Mouse (Mus musculus): ENCODE measurements at regions not wholly inside any gene's neighbourhood (a gene's known extent, or its start where the extent isn't known, plus 50 kb on each side); places are given as distances from the start of the nearest gene placed in this dataset.

DNA sequence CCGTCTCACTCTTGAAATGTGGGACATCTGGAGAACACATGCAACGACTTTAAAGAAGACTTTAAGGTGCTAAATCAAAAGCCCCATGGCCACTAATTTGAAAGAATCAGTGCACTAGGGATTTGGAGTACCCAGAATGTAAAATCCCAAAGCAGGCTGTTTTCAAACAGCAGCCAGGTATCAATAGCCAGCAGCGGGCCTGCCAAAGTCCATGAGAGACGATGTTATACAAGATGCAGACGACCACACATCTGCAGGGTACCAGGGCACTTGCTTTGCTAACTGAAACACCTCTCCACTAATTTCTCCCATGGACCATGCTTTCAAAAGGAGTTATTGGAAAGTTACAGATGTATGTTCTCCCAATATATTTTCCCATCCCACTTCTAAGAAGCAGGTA lies 119.9 kb upstream of the Csl start:
- no peak overlapping the region for H3K4me3 ChIP-seq (ENCODE audit: low read length)
- no peak overlapping the region for H3K27ac ChIP-seq (ENCODE audit: low read length)
- H3K27me3 ChIP-seq (ENCODE audit: control insufficient read depth, insufficient read depth, low read length), result no peaks in the 10 kb centered on the region
- no peak overlapping the region for H3K4me2 ChIP-seq (ENCODE audit: low read depth, low read length)
- no peaks in the 10 kb centered on the region for H3K36me3 ChIP-seq (ENCODE audit: control insufficient read depth, insufficient read depth)
- no peak overlapping the region for H3K9ac ChIP-seq (ENCODE audit: low read length)
- ATAC-seq (replicated peaks; ENCODE audit: extremely low read depth, insufficient read depth, low FRiP score), result no peak
- 78% methylated on average over 5 of the region's 5 CpGs for WGBS
- no peaks in the 10 kb centered on the region for H3K4me1 ChIP-seq (ENCODE audit: control insufficient read depth, insufficient read depth, low read length)
- H3K9me3 ChIP-seq (replicated peaks; ENCODE audit: control insufficient read depth, low read length), result no peaks in the 10 kb centered on the region

- no peak overlapping the region for H3K27ac ChIP-seq (ENCODE audit: low read length)
- no peak overlapping the region for H3K4me2 ChIP-seq (ENCODE audit: low read depth, low read length)
- H3K36me3 ChIP-seq (ENCODE audit: control insufficient read depth, insufficient read depth), result no peaks in the 10 kb centered on the region
- WGBS, result 57% methylated on average over 1 of the region's 1 CpGs
- H3K27me3 ChIP-seq (ENCODE audit: control insufficient read depth, insufficient read depth, low read length), result no peaks in the 10 kb centered on the region
- H3K4me3 ChIP-seq (ENCODE audit: low read length), result no peak overlapping the region
- no peaks in the 10 kb centered on the region for H3K4me1 ChIP-seq (ENCODE audit: control insufficient read depth, insufficient read depth, low read length)
- H3K9ac ChIP-seq (ENCODE audit: low read length), result no peak overlapping the region
- ATAC-seq (replicated peaks; ENCODE audit: extremely low read depth, insufficient read depth, low FRiP score), result no peak
- H3K9me3 ChIP-seq (replicated peaks; ENCODE audit: control insufficient read depth, low read length), result no peaks in the 10 kb centered on the region
Measured at GRCm38 (mm10) chr10:99864711-99865110, 105.3 kb upstream of the Csl start.

DNA sequence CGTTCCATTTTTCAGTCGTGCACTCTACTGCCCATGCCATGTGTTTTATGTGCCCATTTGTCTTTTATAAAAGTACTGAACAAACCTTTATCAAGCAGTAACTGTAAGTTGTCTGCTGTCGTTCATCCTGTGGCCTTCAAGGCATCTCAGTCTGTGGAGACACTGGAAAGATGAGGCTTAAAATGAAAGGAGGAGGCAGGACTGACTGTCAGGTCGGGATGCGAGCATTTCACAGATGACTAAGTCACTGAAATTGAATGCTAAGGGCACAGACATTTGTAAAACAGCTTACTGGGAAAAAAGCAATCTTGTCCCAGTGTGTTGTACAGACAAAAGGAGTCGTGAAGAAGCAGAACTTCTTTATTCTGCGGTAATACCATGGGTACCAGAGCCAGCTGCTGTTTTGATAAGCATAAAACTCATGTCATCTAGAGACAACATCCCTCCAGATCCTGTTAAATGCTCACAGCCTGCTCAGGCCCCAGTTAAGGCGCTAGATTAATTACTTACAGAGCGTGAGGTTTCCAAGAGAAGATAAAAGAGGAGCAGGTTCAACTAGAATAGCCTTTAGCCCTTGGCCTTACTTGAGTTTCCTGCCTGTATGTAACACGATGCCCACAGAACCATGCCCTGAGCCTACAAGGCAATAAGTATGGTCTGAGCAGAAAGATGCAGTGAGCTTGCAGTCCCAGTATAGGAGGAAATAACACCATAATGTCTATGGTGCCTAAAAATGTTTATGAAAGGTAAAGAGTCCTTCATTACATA lies 101.0 kb upstream of the Csl start:
- no peak overlapping the region for H3K4me2 ChIP-seq (ENCODE audit: low read depth, low read length)
- H3K27me3 ChIP-seq (ENCODE audit: control insufficient read depth, insufficient read depth, low read length), result no peaks in the 10 kb centered on the region
- no peak for ATAC-seq (replicated peaks; ENCODE audit: extremely low read depth, insufficient read depth, low FRiP score)
- H3K4me1 ChIP-seq (ENCODE audit: control insufficient read depth, insufficient read depth, low read length), result no peaks in the 10 kb centered on the region
- no peaks in the 10 kb centered on the region for H3K9me3 ChIP-seq (replicated peaks; ENCODE audit: control insufficient read depth, low read length)
- no peak overlapping the region for H3K9ac ChIP-seq (ENCODE audit: low read length)
- no peak overlapping the region for H3K4me3 ChIP-seq (ENCODE audit: low read length)
- 66% methylated on average over 10 of the region's 10 CpGs for WGBS
- no peaks in the 10 kb centered on the region for H3K36me3 ChIP-seq (ENCODE audit: control insufficient read depth, insufficient read depth)
- no peak overlapping the region for H3K27ac ChIP-seq (ENCODE audit: low read length)

DNA sequence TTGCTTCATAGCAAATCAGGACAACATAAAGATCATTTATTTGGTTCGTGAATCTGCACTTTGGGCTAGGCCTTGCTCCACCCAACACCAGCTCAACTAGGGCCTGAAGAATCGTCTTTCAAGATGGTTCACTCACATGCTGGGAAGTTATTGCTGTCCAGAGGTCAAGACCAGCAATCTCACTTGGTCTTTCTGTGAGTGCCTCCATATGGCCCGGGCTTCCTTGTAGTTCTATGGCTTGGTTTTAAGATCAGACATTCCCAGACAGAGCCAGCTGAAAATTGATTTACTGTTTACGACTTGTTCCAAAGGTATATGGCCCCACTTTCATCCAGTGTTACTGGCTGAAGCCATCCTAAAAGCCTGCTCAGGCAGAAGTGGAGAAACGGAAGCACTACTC lies 84.7 kb upstream of the Csl start:
- Histone ChIP-seq H3K9ac (ENCODE audit: low read length) (no peak overlapping the region), H3K9me3 (replicated peaks; ENCODE audit: control insufficient read depth, low read length) (no peaks in the 10 kb centered on the region; the same call in 1 of the 2 replicates), H3K4me1 (ENCODE audit: control insufficient read depth, insufficient read depth, low read length) (peaks cover 7% of the 10 kb centered on the region), H3K36me3 (ENCODE audit: control insufficient read depth, insufficient read depth) (no peaks in the 10 kb centered on the region), H3K4me3 (ENCODE audit: low read length) (no peak overlapping the region), H3K27me3 (ENCODE audit: control insufficient read depth, insufficient read depth, low read length) (no peaks in the 10 kb centered on the region), H3K27ac (ENCODE audit: low read length) (no peak overlapping the region), H3K4me2 (ENCODE audit: low read depth, low read length) (no peak overlapping the region)
- WGBS, result 78% methylated on average over 5 of the region's 5 CpGs
- no peak for ATAC-seq (replicated peaks; ENCODE audit: extremely low read depth, insufficient read depth, low FRiP score)

- no peaks in the 10 kb centered on the region for H3K27me3 ChIP-seq (ENCODE audit: control insufficient read depth, insufficient read depth, low read length)
- no peak overlapping the region for H3K9ac ChIP-seq (ENCODE audit: low read length)
- no peak overlapping the region for H3K4me2 ChIP-seq (ENCODE audit: low read depth, low read length)
- H3K4me3 ChIP-seq (ENCODE audit: low read length), result no peak overlapping the region
- peaks cover 7% of the 10 kb centered on the region for H3K4me1 ChIP-seq (ENCODE audit: control insufficient read depth, insufficient read depth, low read length)
- 64% methylated on average over 10 of the region's 10 CpGs for WGBS
- H3K27ac ChIP-seq (ENCODE audit: low read length), result no peak overlapping the region
- no peaks in the 10 kb centered on the region for H3K9me3 ChIP-seq (replicated peaks; ENCODE audit: control insufficient read depth, low read length)
- no peak for ATAC-seq (replicated peaks; ENCODE audit: extremely low read depth, insufficient read depth, low FRiP score)
- no peaks in the 10 kb centered on the region for H3K36me3 ChIP-seq (ENCODE audit: control insufficient read depth, insufficient read depth)
Measured at GRCm38 (mm10) chr10:99841167-99841843, 81.8 kb upstream of the Csl start.

- WGBS, result 63% methylated on average over 10 of the region's 10 CpGs
- H3K36me3 ChIP-seq (ENCODE audit: control insufficient read depth, insufficient read depth), result no peaks in the 10 kb centered on the region
- no peak overlapping the region for H3K9ac ChIP-seq (ENCODE audit: low read length)
- H3K4me2 ChIP-seq (ENCODE audit: low read depth, low read length), result no peak overlapping the region
- no peak overlapping the region for H3K4me3 ChIP-seq (ENCODE audit: low read length)
- H3K27me3 ChIP-seq (ENCODE audit: control insufficient read depth, insufficient read depth, low read length), result no peaks in the 10 kb centered on the region
- no peak for ATAC-seq (replicated peaks; ENCODE audit: extremely low read depth, insufficient read depth, low FRiP score)
- no peak overlapping the region for H3K27ac ChIP-seq (ENCODE audit: low read length)
- H3K9me3 ChIP-seq (replicated peaks; ENCODE audit: control insufficient read depth, low read length), result no peaks in the 10 kb centered on the region
- H3K4me1 ChIP-seq (ENCODE audit: control insufficient read depth, insufficient read depth, low read length), result peaks cover 7% of the 10 kb centered on the region
Measured at GRCm38 (mm10) chr10:99840179-99840876, 80.9 kb upstream of the Csl start.

DNA sequence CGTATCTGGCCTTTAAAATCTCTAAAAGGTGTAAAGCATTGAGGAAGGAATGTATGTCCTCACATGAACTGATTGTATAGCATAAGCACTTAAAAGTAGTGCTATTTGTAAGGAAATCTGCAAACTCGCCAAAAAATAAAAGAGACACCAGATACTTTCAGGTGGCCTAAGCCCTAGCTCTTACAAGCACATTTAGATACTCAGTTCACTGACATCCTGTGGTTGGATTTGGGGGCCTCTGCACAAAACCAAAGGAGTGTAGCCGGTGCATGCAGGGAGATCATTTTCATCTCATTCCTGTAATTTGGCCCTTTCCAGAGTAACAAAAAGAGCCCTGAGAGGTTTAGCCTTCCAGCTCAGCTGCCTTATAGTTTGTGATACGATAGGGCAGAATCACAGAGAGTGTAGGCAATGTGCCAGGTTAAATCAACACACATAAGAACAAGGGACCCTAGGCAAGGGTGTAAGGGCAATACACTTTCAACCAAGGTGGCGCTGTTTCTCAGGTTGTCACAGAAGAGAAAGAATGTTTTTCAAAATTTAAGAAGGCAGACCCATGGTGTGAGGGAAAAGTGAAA lies 77.5 kb upstream of the Csl start:
- H3K27ac ChIP-seq (ENCODE audit: low read length), result no peak overlapping the region
- no peak for ATAC-seq (replicated peaks; ENCODE audit: extremely low read depth, insufficient read depth, low FRiP score)
- H3K36me3 ChIP-seq (ENCODE audit: control insufficient read depth, insufficient read depth), result no peaks in the 10 kb centered on the region
- no peak overlapping the region for H3K9ac ChIP-seq (ENCODE audit: low read length)
- H3K4me3 ChIP-seq (ENCODE audit: low read length), result no peak overlapping the region
- WGBS, result 74% methylated on average over 5 of the region's 5 CpGs
- H3K27me3 ChIP-seq (ENCODE audit: control insufficient read depth, insufficient read depth, low read length), result no peaks in the 10 kb centered on the region
- H3K4me1 ChIP-seq (ENCODE audit: control insufficient read depth, insufficient read depth, low read length), result peaks cover 11% of the 10 kb centered on the region
- no peaks in the 10 kb centered on the region for H3K9me3 ChIP-seq (replicated peaks; ENCODE audit: control insufficient read depth, low read length)
- no peak overlapping the region for H3K4me2 ChIP-seq (ENCODE audit: low read depth, low read length)

DNA sequence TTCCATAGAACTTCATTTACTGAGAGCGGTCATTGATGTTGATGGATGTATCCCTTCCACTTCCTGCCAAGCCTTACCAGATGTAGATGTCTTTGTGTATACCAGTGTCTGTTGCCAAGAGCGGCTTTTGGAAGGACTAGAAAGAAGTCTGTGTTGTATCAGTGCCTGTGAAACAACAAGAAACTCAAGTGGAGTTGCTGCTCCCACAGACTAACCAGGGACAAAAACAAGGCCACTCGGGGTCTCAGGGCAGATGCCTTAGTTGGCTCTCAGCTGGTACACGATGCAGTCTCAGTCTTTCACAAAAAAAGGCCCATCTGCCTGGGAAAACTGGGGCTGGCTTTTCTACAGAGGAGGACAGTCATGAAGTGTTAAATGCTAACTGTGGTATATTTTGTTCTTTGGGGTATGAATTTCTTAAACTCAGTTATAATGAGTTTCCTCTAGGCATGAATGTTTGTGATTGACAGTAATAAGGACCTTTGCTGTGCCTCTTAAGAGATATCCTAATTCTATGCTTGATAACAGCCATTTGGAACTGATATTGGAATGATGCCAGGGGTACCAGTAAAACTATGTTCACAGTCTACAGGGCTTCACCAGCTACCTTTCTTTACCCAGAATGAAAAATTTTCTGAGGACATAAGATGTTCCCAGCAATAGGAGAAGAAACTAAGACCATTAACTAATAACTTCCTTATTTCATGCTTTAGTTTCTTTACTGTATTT lies 75.6 kb upstream of the Csl start:
- Histone ChIP-seq H3K27ac (ENCODE audit: low read length) (no peak overlapping the region), H3K36me3 (ENCODE audit: control insufficient read depth, insufficient read depth) (no peaks in the 10 kb centered on the region), H3K9me3 (replicated peaks; ENCODE audit: control insufficient read depth, low read length) (no peaks in the 10 kb centered on the region), H3K4me3 (ENCODE audit: low read length) (no peak overlapping the region), H3K4me2 (ENCODE audit: low read depth, low read length) (no peak overlapping the region), H3K9ac (ENCODE audit: low read length) (no peak overlapping the region), H3K4me1 (ENCODE audit: control insufficient read depth, insufficient read depth, low read length) (peaks cover 4% of the 10 kb centered on the region; the same call in 1 of the 2 replicates), H3K27me3 (ENCODE audit: control insufficient read depth, insufficient read depth, low read length) (no peaks in the 10 kb centered on the region)
- 43% methylated on average over 4 of the region's 4 CpGs for WGBS
- ATAC-seq (replicated peaks; ENCODE audit: extremely low read depth, insufficient read depth, low FRiP score), result no peak

Measured in heart, embryonic 16.5 days (tissue).